Mouse (Mus musculus): ENCODE data around the gene Gm12695.

DNA sequence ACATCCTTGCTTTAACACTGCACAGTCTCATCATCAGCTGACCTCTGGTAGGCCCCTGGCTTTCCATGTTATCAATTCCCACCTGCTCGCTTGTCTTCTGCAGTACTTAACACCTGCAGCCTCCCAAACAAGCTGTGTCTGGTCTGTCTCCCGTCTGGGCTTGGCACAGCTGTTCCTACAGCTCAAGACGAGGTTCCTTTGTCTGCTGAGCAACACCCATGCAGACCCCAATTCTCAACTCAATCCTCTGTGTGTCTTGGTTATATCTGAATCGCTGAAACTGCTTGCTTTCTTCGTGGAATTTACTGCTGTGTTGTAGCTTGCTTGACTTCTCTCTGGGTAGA is 86.8 kb downstream of the Gm12695 start:
- TF ChIP-seq CTCF (IDR thresholded peaks at IDR 0.05; ENCODE audit: low read depth) = no peak
- TF ChIP-seq EP300 (IDR thresholded peaks at IDR 0.05; ENCODE audit: low read depth) = no peak

All from liver, embryonic 14.5 days (tissue).